Mouse (Mus musculus) MEL (cell line): Measurements from ENCODE around the gene Lmo4. TPM values are rescaled to one million over a fixed set of nuclear protein-coding genes. Genes with fewer than 3 reads are reported as not detected.

Experiments used
- DNase-seq: peaks from one replicate; pipeline ENCODE4 v3.0.0; 2011; ENCODE audit warnings: low read depth, low spot score
- H3K27ac ChIP-seq: 2 replicates; pipeline ENCODE4 v1.5.1; 2012; ENCODE audit warnings: low read depth, mild to moderate bottlenecking, control low read depth, low read length, moderate library complexity; ENCODE audit not compliant: control insufficient read depth
- H3K27me3 ChIP-seq, 2 experiments: fragments of 150-350 bp in 1 of 2; sonication (generic) in 1 of 2; 2 replicates each; pipeline ENCODE4 v1.6.1; 2012; ENCODE audit warnings: low read length in 2 of 2, mild to moderate bottlenecking in 2 of 2, improper control_type of control experiment in 1 of 2, moderate library complexity in 1 of 2; ENCODE audit not compliant: insufficient read depth in 2 of 2, control insufficient read depth in 1 of 2
- H3K36me3 ChIP-seq, 2 experiments: 2 replicates each; pipeline ENCODE4 v1.6.1; 2012 to 2014; ENCODE audit warnings: low read length in 2 of 2, improper control_type of control experiment in 1 of 2, inconsistent platforms in 1 of 2, mild to moderate bottlenecking in 1 of 2; ENCODE audit not compliant: insufficient read depth in 2 of 2, control insufficient read depth in 1 of 2
- H3K4me1 ChIP-seq, 2 experiments: fragments of 150-350 bp in 1 of 2; sonication (generic) in 1 of 2; 2 replicates each; pipeline ENCODE4 v1.6.1; 2012; ENCODE audit warnings: low read length in 2 of 2, improper control_type of control experiment in 1 of 2, mild to moderate bottlenecking in 1 of 2; ENCODE audit not compliant: insufficient read depth in 2 of 2, control insufficient read depth in 1 of 2
- H3K4me3 ChIP-seq, 2 experiments: fragments of 150-350 bp in 1 of 2; sonication (generic) in 1 of 2; 2 replicates each; pipeline ENCODE4 v1.5.1; 2012; ENCODE audit warnings: low read depth in 2 of 2, low read length in 2 of 2, mild to moderate bottlenecking in 2 of 2, moderate library complexity in 2 of 2, control low read depth in 1 of 2, improper control_type of control experiment in 1 of 2; ENCODE audit not compliant: control insufficient read depth in 1 of 2, insufficient read depth in 1 of 2
- H3K79me2 ChIP-seq: 2 replicates; pipeline ENCODE4 v1.6.1; 2012; ENCODE audit warnings: mild to moderate bottlenecking, low read length, moderate library complexity; ENCODE audit not compliant: control insufficient read depth, poor library complexity, insufficient read depth
- H3K9ac ChIP-seq: 2 replicates; pipeline ENCODE4 v1.6.1; 2012; ENCODE audit warnings: low read depth, mild to moderate bottlenecking, control low read depth, low read length, moderate library complexity; ENCODE audit not compliant: control insufficient read depth, poor library complexity, severe bottlenecking
- H3K9me3 ChIP-seq: fragments of 150-350 bp; sonication (generic); replicated peaks from 2 replicates; pipeline ENCODE4 v1.6.1; 2012; ENCODE audit warnings: mild to moderate bottlenecking, low read length, improper control_type of control experiment, moderate library complexity; ENCODE audit not compliant: insufficient read depth
- CHD2 ChIP-seq: IDR thresholded peaks from 2 replicates; pipeline ENCODE4 v1.6.1; 2011; ENCODE audit warnings: low read length, improper control_type of control experiment
- CTCF ChIP-seq, 3 experiments: IDR thresholded peaks in 2 of 3; conservative IDR thresholded peaks in 1 of 3; 2 replicates each; pipeline ENCODE4 v1.5.1; 2011 to 2012; ENCODE audit warnings: low read length in 3 of 3, low read depth in 2 of 3, mild to moderate bottlenecking in 2 of 3, improper control_type of control experiment in 1 of 3, inconsistent platforms in 1 of 3, mixed read lengths in 1 of 3, moderate library complexity in 1 of 3; ENCODE audit not compliant: control insufficient read depth in 1 of 3, insufficient read depth in 1 of 3, poor library complexity in 1 of 3, severe bottlenecking in 1 of 3
- EP300 ChIP-seq, 2 experiments: IDR thresholded peaks; 2 replicates each; pipeline ENCODE4 v1.6.1; 2011; ENCODE audit warnings: improper control_type of control experiment in 2 of 2, low read length in 2 of 2, low read depth in 1 of 2, mild to moderate bottlenecking in 1 of 2
- ETS1 ChIP-seq: IDR thresholded peaks from 2 replicates; pipeline ENCODE4 v1.6.1; 2012; ENCODE audit warnings: low read depth, mild to moderate bottlenecking, inconsistent platforms, low read length, improper control_type of control experiment, moderate library complexity
- GABPA ChIP-seq: IDR thresholded peaks from 2 replicates; pipeline ENCODE4 v1.6.1; 2012; ENCODE audit warnings: low read depth, mild to moderate bottlenecking, inconsistent platforms, low read length, improper control_type of control experiment, moderate library complexity
- JUND ChIP-seq: IDR thresholded peaks from 2 replicates; pipeline ENCODE4 v1.6.1; 2011; ENCODE audit warnings: low read depth, mild to moderate bottlenecking, improper control_type of control experiment, low read length
- MAFK ChIP-seq: IDR thresholded peaks from 2 replicates; pipeline ENCODE4 v1.6.1; 2011; ENCODE audit warnings: low read depth, mild to moderate bottlenecking, low read length, improper control_type of control experiment, borderline replicate concordance
- MAZ ChIP-seq: IDR thresholded peaks from 2 replicates; pipeline ENCODE4 v1.6.1; 2012; ENCODE audit warnings: low read depth, mild to moderate bottlenecking, inconsistent platforms, low read length, improper control_type of control experiment
- MXI1 ChIP-seq: IDR thresholded peaks from 2 replicates; pipeline ENCODE4 v1.6.1; 2011; ENCODE audit warnings: mild to moderate bottlenecking, low read depth, low read length, improper control_type of control experiment
- NELFE ChIP-seq: IDR thresholded peaks from 2 replicates; pipeline ENCODE4 v1.6.1; 2011; ENCODE audit warnings: low read depth, low read length, improper control_type of control experiment
- NRF1 ChIP-seq: IDR thresholded peaks from 2 replicates; pipeline ENCODE4 v1.6.1; 2014; ENCODE audit warnings: low read depth, mild to moderate bottlenecking, inconsistent platforms, low read length, improper control_type of control experiment, moderate library complexity; ENCODE audit not compliant: poor library complexity, insufficient read depth, severe bottlenecking
- POLR2AphosphoS2 ChIP-seq: IDR thresholded peaks from 2 replicates; pipeline ENCODE4 v1.6.1; 2011; ENCODE audit warnings: low read length, improper control_type of control experiment
- RCOR1 ChIP-seq: IDR thresholded peaks from 2 replicates; pipeline ENCODE4 v1.6.1; 2012; ENCODE audit warnings: low read depth, mild to moderate bottlenecking, inconsistent platforms, low read length, improper control_type of control experiment
- SIN3A ChIP-seq: IDR thresholded peaks from 2 replicates; pipeline ENCODE4 v1.6.1; 2012; ENCODE audit warnings: low read length, improper control_type of control experiment, inconsistent platforms
- SMC3 ChIP-seq: IDR thresholded peaks from 2 replicates; pipeline ENCODE4 v1.6.1; 2011; ENCODE audit warnings: low read depth, low read length, improper control_type of control experiment
- TCF12 ChIP-seq: IDR thresholded peaks from 2 replicates; pipeline ENCODE4 v1.6.1; 2014; ENCODE audit warnings: low read depth, mild to moderate bottlenecking, inconsistent platforms, low read length, improper control_type of control experiment, moderate library complexity
- UBTF ChIP-seq: IDR thresholded peaks from 2 replicates; pipeline ENCODE4 v1.6.1; 2012; ENCODE audit warnings: low read depth, mild to moderate bottlenecking, inconsistent platforms, low read length, improper control_type of control experiment, moderate library complexity, borderline replicate concordance; ENCODE audit not compliant: insufficient read depth
- USF1 ChIP-seq: IDR thresholded peaks from 2 replicates; pipeline ENCODE4 v1.6.1; 2014; ENCODE audit warnings: low read depth, mild to moderate bottlenecking, inconsistent platforms, low read length, improper control_type of control experiment, moderate library complexity
- polyA plus RNA-seq, 2 experiments: library from polyadenylated mRNA; stranded (reverse) in 1 of 2; unstranded in 1 of 2; fragments of >175 nt in 1 of 2; fragments of >200 nt in 1 of 2; gene quantifications; 2 replicates each; pipeline versions ENCODE4 v1.2.1 to v1.2.4; 2012; ENCODE audit warnings: low replicate concordance in 2 of 2, low read depth in 1 of 2; ENCODE audit not compliant: insufficient read length in 2 of 2, insufficient read depth in 1 of 2, missing spikeins in 1 of 2
- total RNA-seq: library from RNA; depleted of rRNA; stranded (reverse); fragments of 300-350 nt; gene quantifications from 2 replicates; pipeline ENCODE4 v1.2.3, GENCODE M21; 2012

The Lmo4 gene
- total and polyA plus RNA-seq, 3 experiments: 13.7 to 29.3 TPM; not detected in 1

DNA sequence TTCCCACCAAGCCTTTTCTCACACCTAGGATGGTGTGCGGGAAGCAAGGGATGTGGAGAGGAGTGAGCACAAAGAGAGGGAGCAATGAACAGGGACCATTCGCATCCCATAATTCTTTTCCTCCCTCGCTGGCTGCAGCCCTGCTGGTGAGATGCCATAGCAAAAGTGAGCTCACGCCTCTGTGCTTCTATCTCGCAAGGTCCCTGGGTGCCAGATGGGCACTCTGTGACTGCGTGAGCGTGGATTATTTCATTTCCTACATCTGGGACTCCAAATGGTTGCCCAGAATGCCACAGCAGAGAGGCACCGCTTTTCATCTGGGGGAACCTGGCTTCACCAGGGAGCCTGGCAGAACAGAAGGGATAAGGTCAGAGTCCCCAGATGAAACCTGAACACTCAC lies 63.2 kb downstream of the Lmo4 start:
- no peak overlapping the region for H3K4me3 ChIP-seq
- DNase-seq: no peak
- TF ChIP-seq EP300 (IDR thresholded peaks at IDR 0.05; ENCODE audit: low read depth in 1 of 2, low read length in 2 of 2) (no peak), NRF1 (no peak), SIN3A (no peak), MXI1 (no peak), GABPA (no peak), UBTF (no peak), CTCF (IDR thresholded peaks at IDR 0.05 in 2 of 3, conservative IDR thresholded peaks at IDR 0.05 in 1 of 3; ENCODE audit: control insufficient read depth in 1 of 3, insufficient read depth in 1 of 3, low read depth in 2 of 3, low read length in 3 of 3, poor library complexity in 1 of 3, severe bottlenecking in 1 of 3) (no peak), RCOR1 (no peak), POLR2AphosphoS2 (no peak), CHD2 (no peak), JUND (no peak), MAFK (no peak), USF1 (no peak), ETS1 (no peak), MAZ (no peak)
- TF ChIP-seq, all 39 proteins: peak for 0
- Histone ChIP-seq H3K27ac (no peak overlapping the region), H3K9me3 (no peaks in the 10 kb centered on the region), H3K79me2 (no peaks in the 10 kb centered on the region), H3K36me3 (no peaks in the 10 kb centered on the region), H3K27me3 (no peaks in the 10 kb centered on the region), H3K9ac (no peak overlapping the region), H3K4me1 (no peaks in the 10 kb centered on the region)

DNA sequence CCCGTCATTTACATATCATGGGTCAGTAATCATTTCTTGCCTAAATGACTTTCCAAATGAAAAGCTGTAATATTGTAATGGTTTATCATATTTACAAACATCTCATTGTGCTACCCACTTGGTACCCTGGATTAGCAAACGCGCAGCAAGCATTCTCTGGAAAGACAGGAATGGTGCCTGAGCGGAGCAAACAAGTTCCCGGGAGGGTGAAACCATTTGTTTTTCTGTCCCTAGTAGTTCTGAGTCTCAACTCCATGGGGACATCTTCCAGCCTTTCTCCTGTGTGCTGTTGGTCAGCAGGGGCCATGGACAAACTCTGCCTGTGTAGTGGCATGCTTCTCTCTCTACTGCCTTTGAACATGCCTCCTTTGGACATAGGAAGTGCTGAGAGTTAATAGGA lies 64.2 kb downstream of the Lmo4 start:
- Histone ChIP-seq H3K9me3 (no peaks in the 10 kb centered on the region), H3K36me3 (no peaks in the 10 kb centered on the region), H3K79me2 (no peaks in the 10 kb centered on the region), H3K4me3 (no peak overlapping the region), H3K9ac (no peak overlapping the region), H3K4me1 (no peaks in the 10 kb centered on the region), H3K27me3 (no peaks in the 10 kb centered on the region), H3K27ac (no peak overlapping the region)
- TF ChIP-seq TCF12 (no peak), SMC3 (no peak), NELFE (no peak), UBTF (no peak)
- no peak for DNase-seq

DNA sequence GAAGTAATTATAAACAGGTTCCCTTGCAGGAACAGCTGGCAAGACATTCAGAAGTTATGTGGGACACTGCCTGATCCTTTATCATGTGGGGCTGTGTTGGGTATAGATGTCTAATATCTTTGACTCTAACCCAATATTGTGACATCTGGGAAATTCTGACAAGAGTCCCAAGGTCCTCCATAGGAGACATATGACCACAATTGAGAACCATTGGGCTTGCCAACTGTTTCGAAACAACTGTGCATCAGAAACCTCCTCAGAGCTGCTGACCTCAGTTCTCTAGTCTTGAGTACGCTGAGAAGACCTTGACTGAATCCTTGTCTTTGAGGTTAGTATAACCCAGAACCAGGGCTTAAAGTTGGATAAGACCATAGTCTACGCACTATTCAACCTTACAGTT lies 66.4 kb downstream of the Lmo4 start:
- Histone ChIP-seq H3K9ac (no peak overlapping the region), H3K36me3 (no peaks in the 10 kb centered on the region), H3K79me2 (no peaks in the 10 kb centered on the region), H3K4me1 (no peaks in the 10 kb centered on the region), H3K9me3 (no peaks in the 10 kb centered on the region), H3K4me3 (no peak overlapping the region), H3K27me3 (no peaks in the 10 kb centered on the region), H3K27ac (no peak overlapping the region)
- no peak for TF ChIP-seq TCF12
- no peak for DNase-seq
